Mouse (Mus musculus) MEL (cell line): ENCODE measurements around the gene Pcx.

Experiments
- CTCF ChIP-seq, 3 experiments: IDR thresholded peaks in 2 of 3; conservative IDR thresholded peaks in 1 of 3; 2 replicates each; pipeline ENCODE4 v1.5.1; 2011 to 2012; ENCODE audit warnings: low read length in 3 of 3, low read depth in 2 of 3, mild to moderate bottlenecking in 2 of 3, improper control_type of control experiment in 1 of 3, inconsistent platforms in 1 of 3, mixed read lengths in 1 of 3, moderate library complexity in 1 of 3; ENCODE audit not compliant: control insufficient read depth in 1 of 3, insufficient read depth in 1 of 3, poor library complexity in 1 of 3, severe bottlenecking in 1 of 3
- EP300 ChIP-seq, 2 experiments: IDR thresholded peaks; 2 replicates each; pipeline ENCODE4 v1.6.1; 2011; ENCODE audit warnings: improper control_type of control experiment in 2 of 2, low read length in 2 of 2, low read depth in 1 of 2, mild to moderate bottlenecking in 1 of 2
- MAX ChIP-seq: IDR thresholded peaks from 2 replicates; pipeline ENCODE4 v1.6.1; 2011; ENCODE audit warnings: low read length, improper control_type of control experiment
- POLR2A ChIP-seq, 2 experiments: IDR thresholded peaks; 2 replicates each; pipeline ENCODE4 v1.6.1; 2011 to 2012; ENCODE audit warnings: low read length in 2 of 2, mild to moderate bottlenecking in 2 of 2, control low read depth in 1 of 2, improper control_type of control experiment in 1 of 2, low read depth in 1 of 2, moderate library complexity in 1 of 2; ENCODE audit not compliant: control insufficient read depth in 1 of 2, insufficient read depth in 1 of 2, poor library complexity in 1 of 2
- TAL1 ChIP-seq: IDR thresholded peaks from 2 replicates; pipeline ENCODE4 v1.6.1; 2012; ENCODE audit warnings: mild to moderate bottlenecking, inconsistent platforms, low read length, moderate library complexity, mixed read lengths

GRCm38 (mm10) chr19:4495814-4496213 lies 14.5 kb upstream of the Pcx start:
- TF ChIP-seq POLR2A (IDR thresholded peaks at IDR 0.05; ENCODE audit: control insufficient read depth in 1 of 2, insufficient read depth in 1 of 2, low read depth in 1 of 2, low read length in 2 of 2, poor library complexity in 1 of 2) (no peak), TAL1 (no peak), CTCF (IDR thresholded peaks at IDR 0.05 in 2 of 3, conservative IDR thresholded peaks at IDR 0.05 in 1 of 3; ENCODE audit: control insufficient read depth in 1 of 3, insufficient read depth in 1 of 3, low read depth in 2 of 3, low read length in 3 of 3, poor library complexity in 1 of 3, severe bottlenecking in 1 of 3) (no peak), MAX (no peak), EP300 (IDR thresholded peaks at IDR 0.05; ENCODE audit: low read depth in 1 of 2, low read length in 2 of 2) (no peak)
